Mouse (Mus musculus): ENCODE data around the gene Slc43a2.

Gene Slc43a2

GRCm38 (mm10) chr11:75531469-75532242 is at the start of gene Slc43a2:
Slc43a2 (plus strand) TSS chr11:75531694.
- peak; percentile 96 for DNase-seq (ENCODE audit: low read depth, low spot score)

GRCm38 (mm10) chr11:75486192-75486591 is 45.3 kb upstream of the Slc43a2 start:
- no peak for DNase-seq (ENCODE audit: low read depth, low spot score)

- peak; percentile 98 for DNase-seq (ENCODE audit: low read depth, low spot score)
These were observed 44.8 kb upstream of the Slc43a2 start, which contains the start of gene Prpf8 for GRCm38 (mm10) chr11:75486601-75487285. Prpf8 (plus strand) TSS chr11:75486816.

- no peak for DNase-seq (ENCODE audit: low read depth, low spot score)
These were observed 44.0 kb upstream of the Slc43a2 start for GRCm38 (mm10) chr11:75487496-75487895.

- no peak for DNase-seq (ENCODE audit: low read depth, low spot score)
These were observed 37.0 kb upstream of the Slc43a2 start for GRCm38 (mm10) chr11:75494296-75495049.

GRCm38 (mm10) chr11:75498126-75498525 is 33.4 kb upstream of the Slc43a2 start:
- no peak for DNase-seq (ENCODE audit: low read depth, low spot score)

GRCm38 (mm10) chr11:75508162-75508561 is 23.3 kb upstream of the Slc43a2 start:
- no peak for DNase-seq (ENCODE audit: low read depth, low spot score)

GRCm38 (mm10) chr11:75508904-75509303 is 22.6 kb upstream of the Slc43a2 start:
- DNase-seq (ENCODE audit: low read depth, low spot score): peak; percentile 25

GRCm38 (mm10) chr11:75509741-75510626 is 21.5 kb upstream of the Slc43a2 start, which contains the start of gene Rilp:
Rilp (plus strand) TSS chr11:75510094.
- DNase-seq (ENCODE audit: low read depth, low spot score): peak; percentile 48

- DNase-seq (ENCODE audit: low read depth, low spot score): peak; percentile 94
These were observed 20.9 kb upstream of the Slc43a2 start for GRCm38 (mm10) chr11:75510627-75510993.

GRCm38 (mm10) chr11:75511213-75511612 is 20.3 kb upstream of the Slc43a2 start:
- no peak for DNase-seq (ENCODE audit: low read depth, low spot score)

GRCm38 (mm10) chr11:75512301-75513018 is 19.0 kb upstream of the Slc43a2 start:
- DNase-seq (ENCODE audit: low read depth, low spot score): no peak

GRCm38 (mm10) chr11:75513336-75513735 is 18.2 kb upstream of the Slc43a2 start, which contains the start of gene Scarf1:
Scarf1 (plus strand) TSS chr11:75513540.
- DNase-seq (ENCODE audit: low read depth, low spot score): no peak

GRCm38 (mm10) chr11:75515186-75515585 is 16.3 kb upstream of the Slc43a2 start:
- no peak for DNase-seq (ENCODE audit: low read depth, low spot score)

- no peak for DNase-seq (ENCODE audit: low read depth, low spot score)
These were observed 11.5 kb upstream of the Slc43a2 start for GRCm38 (mm10) chr11:75519834-75520633.

GRCm38 (mm10) chr11:75521609-75522008 is 9.9 kb upstream of the Slc43a2 start:
- DNase-seq (ENCODE audit: low read depth, low spot score): no peak

- DNase-seq (ENCODE audit: low read depth, low spot score): no peak
These were observed 8.7 kb upstream of the Slc43a2 start for GRCm38 (mm10) chr11:75522793-75523192.

GRCm38 (mm10) chr11:75525531-75526125 is 5.9 kb upstream of the Slc43a2 start:
- DNase-seq (ENCODE audit: low read depth, low spot score): no peak

GRCm38 (mm10) chr11:75526943-75527342 is 4.6 kb upstream of the Slc43a2 start:
- DNase-seq (ENCODE audit: low read depth, low spot score): no peak

All from forelimb bud, embryonic 11.5 days (tissue).